Mouse (Mus musculus): Measurements from ENCODE around the gene Fgd1. TPM values are rescaled to one million over a fixed set of nuclear protein-coding genes. Genes with fewer than 3 reads are reported as not detected.
A peak's percentile ranks its signal among the peaks of the same experiment; 100 is the strongest.

Gene Fgd1
- polyA plus RNA-seq (2012; rRNA removed): 3.1 and 3.6 TPM in 2 replicates

- no peak for DNase-seq (ENCODE audit: low read depth)
Measured at GRCm38 (mm10) chrX:151045850-151046249, at the start of gene Fgd1. TSS of gene Fgd1 (plus strand) at chrX:151046150.

DNA sequence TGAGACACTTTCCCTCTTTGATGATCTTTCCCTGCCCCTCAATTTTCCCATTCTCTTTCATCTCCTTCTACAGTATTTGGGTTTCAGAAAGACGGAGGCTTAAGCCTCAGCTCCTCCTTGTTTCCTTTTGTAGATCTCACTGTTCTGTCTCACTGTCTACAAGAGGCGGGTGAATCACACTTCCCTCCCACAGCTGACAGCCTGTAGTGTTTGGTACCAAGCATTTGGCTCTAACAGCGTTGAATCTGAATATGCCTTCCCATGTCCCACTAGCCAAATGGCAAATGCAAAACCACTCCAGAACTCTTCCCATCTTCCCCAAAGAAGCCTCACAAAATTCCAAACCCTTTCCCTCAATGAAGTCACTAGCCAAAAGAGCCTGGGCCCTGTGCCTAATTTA lies 49.2 kb upstream of the Fgd1 start:
- no peak for DNase-seq (ENCODE audit: low read depth)

DNA sequence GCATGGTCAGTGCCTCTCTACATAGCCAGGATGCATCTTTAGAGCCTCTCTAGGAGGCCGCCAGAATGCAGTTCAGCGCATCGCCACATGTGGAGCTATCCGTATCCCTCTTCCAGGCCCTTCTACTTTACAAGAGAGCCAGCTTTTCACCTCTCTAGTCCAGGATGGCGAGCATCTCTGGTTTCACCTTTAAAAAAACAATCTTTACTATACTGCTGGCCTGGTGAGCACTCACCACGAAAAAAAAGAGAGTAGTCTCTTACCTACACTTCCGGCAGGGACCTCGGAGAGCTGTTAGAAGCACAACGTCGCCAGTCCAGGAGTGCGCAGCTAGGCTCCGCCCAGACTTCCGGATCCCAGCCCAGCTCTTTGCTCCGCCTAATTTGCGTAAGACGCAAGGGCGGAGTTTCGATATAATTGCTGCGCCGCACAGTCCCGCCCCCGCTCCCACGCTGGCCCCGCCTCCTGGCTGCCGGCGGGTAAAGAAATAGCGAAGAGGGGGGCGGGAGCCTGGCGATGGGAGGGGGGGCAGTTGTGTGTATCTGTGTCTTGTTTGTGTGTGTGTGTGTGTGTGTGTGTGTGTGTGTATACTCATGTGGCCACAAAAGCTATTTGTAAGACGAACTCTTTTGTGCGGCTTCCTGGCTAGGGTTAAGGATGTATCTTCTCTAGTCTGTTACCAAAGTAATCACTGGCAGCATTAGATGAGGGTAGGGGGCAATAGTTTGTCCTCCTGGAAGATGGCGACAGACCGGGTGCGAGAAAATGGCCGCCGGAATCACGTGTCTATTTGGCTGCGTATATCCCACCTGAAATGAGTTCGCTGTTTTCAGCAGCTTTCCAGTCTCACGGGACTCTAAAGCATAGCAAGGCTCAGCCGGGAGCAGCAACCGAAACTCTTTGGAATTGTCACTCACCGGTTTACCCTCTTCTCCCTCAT lies 28.7 kb upstream of the Fgd1 start, which contains the start of gene Gnl3l:
Gene Gnl3l (minus strand): TSS at position 385 of the 940 bp plus-strand sequence.
- DNase-seq (ENCODE audit: low read depth): peak; percentile 45

- DNase-seq (ENCODE audit: low read depth): no peak
Measured at GRCm38 (mm10) chrX:151017897-151018296, 28.1 kb upstream of the Fgd1 start.

GRCm38 (mm10) chrX:151018798-151019197 lies 27.2 kb upstream of the Fgd1 start:
- DNase-seq (ENCODE audit: low read depth): no peak

- DNase-seq (ENCODE audit: low read depth): no peak
Measured at GRCm38 (mm10) chrX:151031400-151031799, 14.6 kb upstream of the Fgd1 start.

DNA sequence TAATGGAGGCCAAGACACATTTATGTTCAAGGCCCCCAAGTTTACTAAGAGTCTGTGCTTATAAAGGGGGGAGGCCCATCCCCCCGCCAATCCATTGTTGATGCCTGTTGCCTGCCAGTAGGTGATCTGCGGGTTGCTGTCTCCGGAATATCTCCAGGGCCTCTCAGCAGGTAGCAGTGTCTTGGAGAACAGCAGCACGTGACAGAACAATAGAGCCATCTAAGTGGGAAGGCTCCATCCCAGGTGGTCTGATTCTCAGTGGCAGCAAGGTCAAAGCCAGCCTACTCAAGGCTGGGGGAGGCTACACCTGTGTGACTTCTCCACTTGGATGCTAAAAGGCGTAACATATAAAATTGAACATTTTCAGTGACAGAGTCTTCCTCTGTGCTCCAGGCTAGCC lies 4.7 kb upstream of the Fgd1 start:
- DNase-seq (ENCODE audit: low read depth): no peak

- DNase-seq (ENCODE audit: low read depth): no peak
Measured at GRCm38 (mm10) chrX:151046321-151046720, 371 bp downstream of the Fgd1 start.

- DNase-seq (ENCODE audit: low read depth): no peak
Measured at GRCm38 (mm10) chrX:151046777-151047430, 954 bp downstream of the Fgd1 start.

- no peak for DNase-seq (ENCODE audit: low read depth)
Measured at GRCm38 (mm10) chrX:151047431-151048058, 1.6 kb downstream of the Fgd1 start.

- no peak for DNase-seq (ENCODE audit: low read depth)
Measured at GRCm38 (mm10) chrX:151049661-151050215, 3.8 kb downstream of the Fgd1 start.

- no peak for DNase-seq (ENCODE audit: low read depth)
Measured at GRCm38 (mm10) chrX:151050337-151050736, 4.4 kb downstream of the Fgd1 start.

DNA sequence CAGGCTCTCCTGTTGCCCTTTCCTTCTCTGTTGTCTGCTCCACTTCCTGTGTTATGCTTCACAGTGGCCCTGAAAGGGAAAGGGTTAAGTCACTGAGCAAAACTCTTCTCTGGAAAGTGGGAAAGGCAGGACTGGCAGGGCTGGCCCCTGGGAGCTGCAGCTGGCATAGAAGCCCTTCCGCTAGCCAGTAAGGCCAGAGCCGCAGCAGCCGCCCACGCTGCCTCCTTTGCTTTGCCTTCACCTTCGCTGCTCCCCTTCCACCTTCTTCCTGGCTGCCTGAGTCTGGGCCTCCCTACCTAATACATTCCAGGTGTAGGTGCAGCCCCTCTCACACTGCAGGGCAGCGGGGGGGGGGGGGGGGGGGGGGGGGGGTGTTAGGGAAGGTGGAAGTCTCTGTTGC lies 8.5 kb downstream of the Fgd1 start:
- DNase-seq (ENCODE audit: low read depth): no peak

GRCm38 (mm10) chrX:151055559-151055958 lies 9.6 kb downstream of the Fgd1 start:
- no peak for DNase-seq (ENCODE audit: low read depth)

DNA sequence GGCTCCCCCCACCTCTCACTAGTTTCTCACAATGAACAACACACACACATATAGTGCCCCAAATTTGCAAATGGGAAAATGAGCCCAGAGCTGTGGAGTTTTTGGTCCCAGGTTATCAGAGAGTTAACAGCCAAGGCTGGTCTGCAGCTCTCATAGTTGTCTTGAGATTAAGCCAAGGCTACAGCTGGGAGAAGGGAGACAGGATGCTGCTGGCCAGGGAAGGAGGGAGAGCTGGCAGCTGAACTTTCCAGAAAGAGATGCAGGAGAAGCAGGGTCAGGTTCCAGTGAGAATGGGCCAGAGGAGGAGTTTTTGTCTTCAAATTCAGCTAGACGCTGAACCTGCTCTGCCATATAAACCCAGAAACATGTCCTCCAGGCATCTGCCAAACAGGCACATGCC lies 13.4 kb downstream of the Fgd1 start:
- DNase-seq (ENCODE audit: low read depth): no peak

DNA sequence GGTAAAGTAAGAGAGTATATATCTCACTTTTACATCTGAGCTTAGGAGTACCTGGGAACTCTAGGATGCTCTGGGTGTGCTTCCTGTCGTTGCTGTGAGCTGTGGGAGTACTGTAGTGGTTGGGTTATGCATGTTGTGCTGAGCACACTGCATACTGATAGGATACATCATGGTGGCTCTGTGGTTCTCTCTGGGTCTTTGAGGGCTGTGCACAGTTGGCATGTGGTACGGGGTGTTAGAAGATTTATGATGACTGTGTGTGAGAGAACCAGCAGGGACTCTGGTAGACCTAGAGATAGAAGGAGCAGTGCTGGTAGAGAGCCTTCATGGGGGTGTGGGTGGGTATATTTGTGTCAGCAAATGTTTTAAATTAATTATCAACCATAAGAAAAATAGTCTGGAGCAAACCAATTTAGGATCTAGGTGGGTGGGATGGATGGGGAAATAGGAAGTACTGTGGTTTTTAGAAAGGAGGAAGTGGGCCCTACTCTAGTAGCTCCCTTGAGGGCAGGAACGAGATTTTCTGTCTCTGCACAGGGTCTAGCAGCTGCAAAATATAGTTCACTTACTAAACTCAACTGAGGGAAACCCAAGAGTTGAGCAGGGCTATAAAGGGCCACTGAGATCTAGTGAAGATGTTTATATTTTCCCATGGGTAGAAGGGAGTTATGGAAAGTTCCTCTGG lies 15.8 kb downstream of the Fgd1 start:
- DNase-seq (ENCODE audit: low read depth): no peak

- no peak for DNase-seq (ENCODE audit: low read depth)
Measured at GRCm38 (mm10) chrX:151066071-151066666, 20.2 kb downstream of the Fgd1 start.

- no peak for DNase-seq (ENCODE audit: low read depth)
Measured at GRCm38 (mm10) chrX:151067876-151068275, 21.9 kb downstream of the Fgd1 start.

- no peak for DNase-seq (ENCODE audit: low read depth)
Measured at GRCm38 (mm10) chrX:151076007-151076406, 30.1 kb downstream of the Fgd1 start.

DNA sequence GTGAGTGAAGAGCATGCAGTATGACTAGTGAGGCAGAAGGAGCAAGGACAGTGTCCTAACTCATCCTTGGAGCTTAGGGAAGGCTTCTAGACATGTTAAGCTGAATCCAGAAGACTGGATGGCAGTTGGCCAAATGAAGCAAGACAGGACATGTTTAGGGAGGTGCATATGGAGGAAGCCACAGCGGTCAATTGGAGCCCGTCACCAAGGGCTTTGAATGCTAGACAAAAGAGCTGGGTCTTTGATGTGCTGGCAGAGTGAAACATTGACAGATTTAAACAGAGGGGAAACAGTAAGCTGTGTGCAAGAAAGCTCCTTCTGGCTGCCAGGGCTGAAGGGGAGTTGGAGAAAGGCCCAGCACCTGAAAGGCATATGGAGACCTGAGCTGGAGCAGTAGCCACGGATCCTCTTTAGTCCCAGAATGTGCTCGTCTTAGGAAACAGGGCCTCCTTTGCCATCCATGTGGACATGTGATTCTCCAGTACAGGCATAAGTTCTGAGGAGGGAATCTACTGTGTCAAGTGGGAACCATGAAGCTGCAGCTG lies 31.1 kb downstream of the Fgd1 start:
- peak; percentile 13 for DNase-seq (ENCODE audit: low read depth)

DNA sequence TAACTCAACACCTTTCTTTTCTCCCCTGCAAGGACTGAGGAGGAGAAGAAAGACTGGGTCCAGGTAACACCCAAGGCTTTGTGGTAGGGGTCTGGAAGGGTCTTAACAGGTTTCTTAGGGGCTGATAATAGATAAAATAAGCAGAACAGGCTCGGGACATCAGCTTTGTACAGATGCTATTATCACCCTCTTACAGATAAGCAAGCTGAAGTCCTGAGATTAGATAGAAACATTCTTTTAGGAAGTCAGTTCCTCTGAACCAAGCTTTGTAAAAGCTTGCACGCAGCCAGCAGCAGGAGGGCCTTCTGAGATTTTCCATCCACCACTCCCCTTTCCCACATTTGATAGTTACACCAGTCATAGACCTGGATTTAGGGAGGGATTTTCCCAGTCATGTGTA lies 39.6 kb downstream of the Fgd1 start:
- no peak for DNase-seq (ENCODE audit: low read depth)
